Mouse (Mus musculus) kidney, adult 2 months (tissue): ENCODE measurements around the gene Sash1.

Source experiments
- CTCF ChIP-seq: fragments of 200-500 bp; conservative IDR thresholded peaks from 2 replicates; pipeline ENCODE4 v1.5.1; 2011; ENCODE audit warnings: low read depth, mild to moderate bottlenecking, control low read depth, low read length, moderate library complexity, mixed read lengths; ENCODE audit not compliant: insufficient read depth, insufficient read length
- POLR2A ChIP-seq: fragments of 200-500 bp; IDR thresholded peaks from one replicate; pipeline ENCODE4 v1.6.1; 2011; ENCODE audit warnings: low read depth, low read length, control low read depth

GRCm38 (mm10) chr10:8878381-8878780 lies 7.5 kb downstream of the Sash1 start:
- no peak for TF ChIP-seq CTCF
- TF ChIP-seq POLR2A: no peak
